Mouse (Mus musculus): ENCODE data around the gene Chpf2. TPM values are rescaled to one million over a fixed set of nuclear protein-coding genes. Genes with fewer than 3 reads are reported as not detected.
"Not testable (repeated sequence)": the region's sequence is repeated elsewhere in the genome, so short reads cannot be mapped to it uniquely, and the experiment has no call there.

Chpf2 gene
- 16.8 and 18.5 TPM in 2 replicates for polyA plus RNA-seq (2015; fragmentation: Nextera tagmentation; extraction: Ambion mirVana)

DNA sequence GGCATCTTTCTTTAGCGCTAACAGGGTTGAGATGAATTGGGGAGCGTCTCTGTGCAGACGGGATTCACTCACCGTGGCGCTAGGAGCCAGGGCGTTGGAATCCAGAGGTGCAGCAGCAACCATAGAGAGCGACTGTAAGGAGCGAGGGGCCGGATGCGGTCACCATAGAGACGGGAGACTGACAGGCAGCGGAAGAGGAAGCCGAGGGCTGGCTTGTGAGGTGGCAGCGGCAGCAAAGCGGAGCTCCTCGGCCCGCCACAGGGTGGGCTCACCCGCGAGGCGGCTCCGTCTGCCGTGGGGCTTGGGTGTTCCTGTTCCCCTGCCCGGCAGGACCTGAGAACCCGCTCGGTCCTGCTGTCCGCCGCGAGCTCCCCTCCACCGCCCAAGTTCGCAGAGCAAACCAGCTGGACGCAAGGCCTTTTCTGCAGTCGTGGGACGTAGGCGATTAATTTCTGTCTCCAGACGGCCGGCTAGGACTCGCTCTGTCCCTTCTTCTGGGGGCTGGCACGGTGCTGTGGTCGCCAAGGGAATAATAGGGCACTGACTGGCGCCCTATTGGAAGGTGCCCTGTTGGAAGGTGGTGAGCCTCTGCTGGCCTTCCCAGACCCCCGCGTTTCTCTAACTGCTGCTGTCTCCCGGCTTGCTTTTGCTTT lies at the start of gene Chpf2:
Gene Chpf2 (plus strand): TSS at position 195 of the 653 bp plus-strand sequence.
- DNase-seq (ENCODE audit: low spot score) = peak; percentile 93

DNA sequence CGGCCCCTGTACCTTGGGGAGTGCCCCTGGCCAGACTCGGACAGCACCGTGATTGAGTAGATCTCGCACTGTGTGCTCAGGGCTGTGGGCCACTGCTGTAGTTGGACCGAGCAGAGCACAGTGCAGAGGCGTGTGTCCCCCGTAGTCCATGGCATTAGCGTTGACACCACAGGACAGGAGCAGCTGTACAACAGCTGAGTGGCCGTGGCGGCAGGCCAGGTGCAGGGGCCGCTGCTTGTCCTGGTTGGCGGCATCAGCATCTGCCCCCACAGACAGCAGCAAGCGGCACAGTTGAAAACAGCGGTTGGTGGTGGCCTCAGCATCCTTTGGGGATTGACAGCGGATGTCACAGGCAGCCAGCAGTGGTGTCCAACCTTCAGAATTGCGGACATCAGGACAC lies 48.9 kb upstream of the Chpf2 start:
- DNase-seq (ENCODE audit: low spot score) = no peak

DNA sequence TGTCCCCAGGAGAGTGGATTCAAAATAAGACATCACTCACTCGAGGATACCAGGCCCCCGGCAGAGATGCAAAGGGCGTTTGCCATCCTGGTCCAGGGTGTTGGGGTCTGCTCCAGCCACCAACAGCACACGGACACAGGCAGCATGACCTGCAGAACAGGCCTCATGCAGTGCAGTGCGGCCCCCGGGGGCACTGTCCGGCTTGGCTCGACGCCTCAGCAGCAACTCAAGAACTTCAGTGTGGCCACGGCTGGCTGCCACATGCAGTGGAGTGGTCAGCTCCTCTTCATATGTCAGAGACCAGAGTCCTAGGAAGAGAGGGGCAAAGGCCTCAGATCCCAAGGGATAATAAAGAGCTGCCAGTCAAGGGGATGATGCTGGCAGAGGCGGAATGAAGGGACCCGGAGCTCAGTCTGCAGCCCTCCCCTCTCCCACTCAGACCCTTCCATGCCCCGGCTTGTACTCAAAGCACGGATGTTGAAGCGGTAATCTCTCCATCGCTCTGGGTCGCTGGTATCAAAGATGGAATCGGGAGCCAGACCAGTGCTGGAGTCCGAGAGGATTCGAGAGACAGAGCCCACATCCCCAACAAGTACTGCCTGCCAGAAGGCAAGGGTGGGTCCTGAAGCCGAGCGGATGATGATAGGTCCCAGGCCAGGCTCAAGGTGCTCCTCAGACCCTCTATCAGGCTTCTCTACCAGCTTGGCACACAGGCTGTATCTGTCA lies 46.8 kb upstream of the Chpf2 start:
- no peak for DNase-seq (ENCODE audit: low spot score)

DNA sequence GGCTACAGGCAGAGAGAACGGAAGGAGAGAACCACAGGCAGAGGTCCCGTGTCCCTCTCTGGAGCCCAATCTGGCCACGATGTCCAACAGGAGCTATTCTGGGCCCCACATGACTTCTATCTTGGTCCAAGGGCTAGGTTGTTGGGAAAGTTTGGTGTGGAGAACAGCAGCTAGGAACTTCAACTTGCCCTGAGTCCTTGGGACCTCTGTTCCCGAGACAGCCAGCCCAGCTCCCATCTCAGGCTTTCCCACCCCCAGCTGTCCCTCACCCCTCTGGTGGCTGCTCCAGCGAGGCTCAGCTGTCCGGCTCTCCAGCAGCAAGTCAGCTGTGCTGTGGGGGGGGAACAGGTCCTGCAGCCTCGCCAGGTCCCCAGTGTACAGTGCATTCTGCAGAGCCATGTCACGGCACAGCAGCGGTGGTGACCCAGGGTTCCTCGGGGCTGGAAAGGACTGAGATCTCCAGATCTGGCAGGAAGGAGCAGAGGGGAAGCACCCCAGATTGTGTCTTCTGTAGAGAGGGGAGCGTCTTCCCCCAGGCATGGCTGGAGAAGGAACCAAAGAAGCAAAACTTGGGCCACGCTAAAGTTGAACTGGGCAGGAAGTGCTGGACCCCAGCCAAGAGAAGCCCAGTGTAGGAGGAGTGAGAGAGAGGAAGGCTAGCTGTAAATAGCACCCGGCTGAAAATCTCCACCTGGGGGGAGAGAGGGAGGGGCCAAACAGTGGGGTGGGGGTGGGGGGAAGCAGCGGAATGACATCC lies 46.0 kb upstream of the Chpf2 start, which contains the start of gene Asb10:
Gene Asb10 (minus strand): TSS at position 592 of the 757 bp plus-strand sequence.
- no peak for DNase-seq (ENCODE audit: low spot score)

DNA sequence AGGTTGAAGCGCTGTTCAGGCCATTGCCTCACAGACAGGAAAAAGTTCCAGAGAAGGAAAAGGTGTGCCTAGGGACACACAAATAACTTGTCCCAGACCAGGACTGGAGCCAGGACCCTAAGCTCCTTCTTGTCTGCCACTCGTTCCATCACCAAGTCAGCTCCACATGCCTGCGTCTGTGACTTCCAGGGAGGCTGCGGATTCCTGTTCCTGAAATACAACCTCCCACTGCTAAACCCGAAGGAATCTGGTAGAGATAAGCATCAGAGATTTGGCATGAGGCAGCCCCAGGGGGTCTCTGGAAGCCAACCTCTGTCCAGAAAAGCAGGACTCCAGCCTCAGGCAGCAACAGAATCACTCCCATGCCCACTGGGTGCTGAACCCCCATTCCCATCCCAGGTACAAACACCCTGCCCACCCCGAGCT lies 45.4 kb upstream of the Chpf2 start:
- no peak for DNase-seq (ENCODE audit: low spot score)

DNA sequence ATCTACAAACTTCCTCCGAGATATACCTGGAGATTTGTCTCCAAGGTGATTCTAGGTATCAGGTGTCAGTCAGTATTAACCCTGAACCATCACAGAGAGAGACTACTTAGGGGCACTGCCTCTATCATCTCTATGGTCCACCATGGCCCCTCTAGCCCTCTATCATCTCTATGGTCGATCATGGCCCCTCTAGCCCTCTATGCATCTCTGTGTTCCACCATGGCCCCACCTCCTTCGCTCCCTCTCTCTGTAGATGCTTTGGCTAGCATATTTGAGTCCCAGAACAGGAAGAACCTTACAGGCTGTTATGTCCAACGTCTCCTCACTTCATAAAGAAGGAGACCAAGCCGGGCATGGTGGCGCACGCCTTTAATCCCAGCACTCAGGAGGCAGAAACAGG lies 43.9 kb upstream of the Chpf2 start:
- DNase-seq (ENCODE audit: low spot score) = no peak

DNA sequence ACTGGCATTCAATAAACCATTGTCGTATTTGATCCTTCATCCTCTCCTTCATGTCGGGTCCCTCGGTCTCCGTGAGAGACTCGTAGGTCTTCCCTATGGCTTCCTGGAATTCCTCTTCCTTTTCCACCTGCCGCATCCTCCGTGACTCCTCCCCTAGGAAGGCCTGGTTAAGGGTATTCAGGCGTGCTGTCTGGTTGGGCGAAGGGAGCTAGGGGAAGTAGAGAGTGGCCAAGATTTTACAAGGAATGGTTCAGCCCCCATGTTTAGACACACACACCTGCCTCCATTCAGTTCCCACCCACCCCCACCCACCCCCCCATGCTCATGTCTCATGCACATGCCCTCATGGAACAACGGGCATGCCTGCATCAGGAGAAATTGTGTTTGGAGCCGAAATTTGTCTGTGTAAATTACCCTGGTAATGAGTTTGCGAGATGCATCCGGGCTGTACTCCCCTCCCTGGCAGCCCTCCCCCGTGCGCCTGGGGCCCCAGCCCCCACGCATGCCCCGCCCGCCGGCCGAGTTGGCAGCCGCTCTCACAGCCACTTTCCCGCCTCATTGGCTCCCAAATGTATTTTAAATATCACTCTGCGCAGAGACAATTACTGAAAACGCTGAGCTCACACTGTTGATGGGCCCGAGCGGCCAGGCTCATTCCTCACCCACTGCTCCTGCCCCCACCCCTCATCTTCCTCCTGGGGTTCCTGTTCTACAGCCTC lies 35.8 kb upstream of the Chpf2 start:
- DNase-seq (ENCODE audit: low spot score) = peak; percentile 23

DNA sequence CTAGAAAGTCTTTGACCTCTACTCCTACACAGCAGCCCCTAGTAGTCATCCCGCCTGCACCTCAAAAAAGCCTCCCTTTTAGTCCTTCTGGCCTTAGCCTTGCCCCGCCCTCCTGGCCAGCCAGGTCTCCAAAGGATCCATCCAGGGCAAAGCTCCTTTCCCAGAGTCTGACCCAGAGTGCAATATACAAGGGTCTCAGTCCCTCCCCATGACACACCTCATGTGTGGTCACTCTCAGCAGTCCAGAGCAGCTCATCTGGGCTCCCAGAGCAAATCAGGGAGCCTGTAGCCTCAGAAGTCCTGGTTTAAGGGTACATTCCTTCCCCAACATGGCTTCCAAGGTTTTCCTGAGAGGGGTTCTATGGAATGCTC lies 35.2 kb upstream of the Chpf2 start:
- DNase-seq (ENCODE audit: low spot score) = no peak

DNA sequence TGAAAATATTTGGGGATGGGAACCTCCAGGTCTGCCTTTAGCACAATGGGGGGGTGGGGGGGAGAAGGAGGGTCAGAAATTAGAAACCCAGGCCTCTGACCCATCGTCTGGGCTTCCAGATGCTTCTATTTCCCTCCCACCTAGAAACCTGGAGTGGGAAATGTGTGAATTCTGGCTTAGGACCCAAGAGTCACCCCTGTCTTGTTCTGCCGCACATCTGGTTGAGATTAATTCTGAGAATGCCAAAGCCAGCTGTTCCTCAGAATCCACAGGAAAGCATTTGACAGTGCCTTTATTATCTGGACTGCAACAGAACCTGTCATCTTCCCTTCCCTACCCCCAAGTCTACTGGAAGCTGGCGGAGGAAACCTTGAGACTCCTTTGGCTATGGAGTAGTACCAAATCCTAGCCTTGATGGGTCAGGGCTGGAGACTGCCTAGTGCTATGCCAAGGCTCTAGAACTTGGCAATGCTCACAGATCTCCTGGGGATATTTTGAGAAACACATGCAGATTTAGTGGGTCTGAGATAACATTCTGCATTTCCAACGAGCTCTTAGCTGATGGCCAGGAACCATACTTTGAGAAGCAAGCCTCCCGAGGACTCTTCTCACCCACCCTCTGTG lies 32.8 kb upstream of the Chpf2 start:
- DNase-seq (ENCODE audit: low spot score) = no peak

DNA sequence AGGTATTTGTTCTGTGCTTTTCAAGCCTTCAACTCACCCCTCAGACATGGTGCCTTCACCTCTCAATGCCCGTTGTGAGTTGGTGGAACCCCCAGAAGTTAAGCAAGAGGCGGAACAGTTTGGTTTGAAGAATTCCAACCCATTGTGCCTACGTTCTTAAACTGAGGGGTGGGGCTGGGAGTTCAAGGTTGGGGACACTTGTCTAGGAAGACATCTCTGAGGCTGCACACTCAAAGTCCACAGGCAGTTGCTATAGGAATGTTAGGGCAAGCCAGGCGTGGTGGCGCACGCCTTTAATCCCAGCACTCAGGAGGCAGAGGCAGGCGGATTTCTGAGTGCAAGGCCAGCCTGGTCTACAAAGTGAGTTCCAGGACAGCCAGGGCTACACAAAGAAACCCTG lies 31.2 kb upstream of the Chpf2 start:
- not testable (repeated sequence) for DNase-seq (ENCODE audit: low spot score)

DNA sequence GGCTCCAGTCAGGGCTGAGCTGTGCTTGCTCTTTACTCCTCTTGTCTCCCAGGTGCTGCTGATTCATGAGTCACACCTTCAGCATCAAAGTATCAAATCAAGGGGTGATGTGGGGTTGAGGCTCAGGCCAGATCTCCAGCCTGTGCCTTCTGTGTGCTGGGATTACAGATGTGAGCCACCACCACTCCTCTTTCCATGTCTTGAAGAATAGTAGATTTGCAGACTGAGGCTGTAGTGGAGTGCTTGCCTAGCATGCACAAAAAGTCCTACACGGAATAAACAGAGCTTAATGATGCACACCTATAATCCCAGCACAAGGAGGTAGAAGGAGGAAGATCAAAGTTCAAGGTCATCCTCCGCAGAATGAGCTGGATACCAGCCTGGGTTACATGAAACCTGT lies 29.8 kb upstream of the Chpf2 start, which contains the start of gene 4931409K22Rik:
Gene 4931409K22Rik (minus strand): TSS at position 101 of the 400 bp plus-strand sequence.
- DNase-seq (ENCODE audit: low spot score) = no peak

DNA sequence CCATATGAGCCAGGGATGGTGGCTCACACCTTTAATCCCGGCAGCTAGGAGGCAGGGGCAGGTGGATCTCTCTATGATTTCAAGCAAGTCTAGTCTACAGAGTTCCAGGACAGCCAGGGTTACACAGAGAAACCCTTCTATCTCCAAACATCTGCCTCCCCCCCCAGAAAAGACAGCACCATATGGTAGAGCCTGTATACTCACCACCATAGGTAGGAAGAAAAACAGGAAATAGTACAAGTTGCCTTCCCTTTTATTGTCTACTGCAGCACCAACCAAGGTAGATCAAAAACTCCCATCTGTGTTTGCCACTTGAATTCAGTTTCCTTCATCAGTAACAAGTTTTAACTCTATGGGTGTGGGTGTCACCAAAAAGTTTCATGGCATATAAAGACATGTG lies 10.6 kb upstream of the Chpf2 start:
- no peak for DNase-seq (ENCODE audit: low spot score)

DNA sequence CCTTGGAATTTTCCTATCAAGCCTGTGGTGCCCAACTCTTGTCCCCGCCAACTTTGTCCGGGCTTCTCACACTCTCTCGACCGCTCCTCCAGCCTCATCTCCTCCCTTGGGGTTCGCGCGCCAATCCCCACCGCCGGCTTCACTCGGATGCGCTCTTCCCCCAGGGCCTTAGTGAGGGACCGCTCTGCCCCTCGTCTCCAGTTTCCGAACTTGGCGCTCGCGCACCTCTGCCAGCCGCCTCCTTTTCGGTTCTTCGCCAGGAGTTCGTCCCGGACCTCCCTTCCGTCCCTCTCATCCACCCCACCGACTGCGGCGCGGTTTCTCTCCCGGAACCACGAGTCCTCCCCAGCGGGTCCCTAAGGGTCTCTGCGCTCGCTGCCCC lies 9.7 kb upstream of the Chpf2 start:
- no peak for DNase-seq (ENCODE audit: low spot score)

DNA sequence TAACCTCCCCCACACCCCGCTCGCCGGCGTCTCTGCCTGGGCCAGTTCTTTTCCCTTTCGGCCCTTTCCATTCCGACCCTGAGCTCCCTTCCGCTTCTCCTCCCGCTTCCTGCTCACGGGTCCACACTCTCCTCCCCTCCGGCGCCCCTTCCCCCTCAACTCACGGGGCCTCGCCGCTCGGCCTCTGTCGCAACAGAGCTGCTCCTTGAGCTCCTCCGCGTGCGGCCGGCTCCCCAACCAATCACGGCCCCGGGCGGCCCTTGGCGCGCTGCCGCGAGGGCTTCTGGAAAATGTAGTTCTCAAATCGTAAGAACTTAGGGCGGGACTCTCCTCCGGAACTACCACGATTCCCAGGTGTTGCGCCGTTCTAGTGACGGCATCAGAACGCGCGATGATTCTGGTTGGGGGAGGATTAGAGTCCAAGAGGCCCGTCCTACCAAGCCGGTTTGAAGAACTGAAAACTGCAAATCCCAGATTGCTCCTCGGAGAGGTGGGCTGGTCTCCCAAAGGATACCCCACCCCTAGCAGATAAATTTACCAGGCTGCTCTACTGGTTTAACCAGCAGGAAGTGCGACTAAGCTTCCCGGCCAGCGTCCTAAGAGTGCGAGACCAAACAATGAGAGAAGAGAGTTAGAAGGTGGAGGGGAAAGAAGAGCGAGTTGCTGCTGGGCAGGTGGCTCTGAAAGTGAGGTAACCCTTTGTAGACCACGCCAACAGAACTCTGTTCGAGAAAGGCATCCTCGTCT lies 9.2 kb upstream of the Chpf2 start, which contains the start of gene Abcf2:
Gene Abcf2 (minus strand): TSS at position 285 of the 747 bp plus-strand sequence.
- DNase-seq (ENCODE audit: low spot score) = peak; percentile 100

DNA sequence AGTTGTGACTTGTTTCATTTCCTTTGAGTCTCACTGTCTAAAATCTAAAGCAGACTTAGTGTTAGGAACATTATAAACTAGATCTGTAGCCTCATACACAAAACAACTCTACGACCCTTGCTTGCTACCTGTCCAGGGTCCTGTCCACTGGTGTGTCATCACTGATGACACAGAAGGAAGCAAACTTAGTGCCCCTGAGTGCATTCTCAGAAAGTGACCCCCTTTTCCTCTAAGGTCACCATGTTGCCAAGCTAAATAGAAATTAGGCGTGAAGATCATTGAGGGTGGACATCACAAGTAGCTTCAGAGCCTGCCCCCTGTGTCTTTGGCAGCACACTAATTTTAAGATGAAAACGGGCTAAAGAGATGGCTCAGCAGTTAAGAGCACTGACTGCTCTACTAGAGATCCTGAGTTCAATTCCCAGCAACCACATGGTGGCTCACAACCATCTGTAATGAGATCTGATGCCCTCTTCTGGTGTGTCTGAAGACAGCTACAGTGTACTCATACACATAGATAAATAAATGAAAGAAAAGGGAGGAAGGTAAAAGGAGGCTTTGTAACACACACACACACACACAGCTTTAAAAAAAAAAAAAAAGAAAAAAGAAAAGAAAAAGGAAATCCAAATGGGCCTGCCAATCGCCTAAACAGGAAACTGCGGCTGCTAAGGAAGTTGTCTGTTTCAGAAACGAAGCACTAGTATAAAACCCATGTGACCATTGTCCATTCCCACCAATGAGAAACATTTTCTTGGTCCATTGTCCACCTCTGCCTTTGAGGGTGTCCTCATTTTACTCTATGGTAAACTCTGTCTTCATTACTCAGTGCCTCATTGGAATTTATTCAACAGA lies 8.2 kb upstream of the Chpf2 start:
- no peak for DNase-seq (ENCODE audit: low spot score)

DNA sequence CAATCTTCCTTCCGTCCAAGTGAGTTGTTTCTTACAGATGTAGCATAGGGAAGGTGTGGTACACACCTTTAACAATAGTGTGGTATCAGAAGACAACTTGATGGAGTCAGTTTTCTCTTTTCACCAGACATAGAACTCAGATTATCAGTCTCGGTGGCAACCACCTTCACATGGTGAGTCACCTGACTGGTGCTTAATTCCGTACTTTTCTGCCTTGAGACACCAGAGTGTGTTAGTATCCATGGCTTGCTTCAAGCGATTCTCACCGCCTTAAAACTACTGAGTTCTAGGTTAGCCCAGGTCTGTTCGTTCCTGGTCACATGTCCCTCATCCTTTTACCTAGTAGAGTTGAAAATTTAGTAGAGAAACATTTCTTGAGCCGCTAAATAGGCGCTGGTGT lies 435 bp upstream of the Chpf2 start:
- DNase-seq (ENCODE audit: low spot score) = no peak

DNA sequence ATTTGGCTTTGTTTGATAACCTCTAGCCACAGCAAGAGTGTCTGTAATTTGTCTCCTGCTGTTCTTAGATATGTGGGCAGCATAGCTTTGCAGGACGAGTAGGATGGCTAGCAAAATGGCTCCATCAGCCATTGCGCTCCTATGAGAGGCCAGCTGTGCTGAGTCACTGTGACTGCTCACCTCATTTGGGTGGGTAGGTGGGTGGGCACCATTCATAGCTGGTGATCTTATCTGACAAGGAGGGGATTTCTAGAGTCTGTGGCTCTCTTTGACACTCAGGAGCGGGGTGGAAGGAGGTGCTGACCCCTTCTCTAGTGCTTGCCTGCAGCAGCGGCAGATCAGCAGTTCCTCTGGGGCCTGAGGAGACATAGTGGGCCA lies 648 bp downstream of the Chpf2 start:
- DNase-seq (ENCODE audit: low spot score) = no peak

DNA sequence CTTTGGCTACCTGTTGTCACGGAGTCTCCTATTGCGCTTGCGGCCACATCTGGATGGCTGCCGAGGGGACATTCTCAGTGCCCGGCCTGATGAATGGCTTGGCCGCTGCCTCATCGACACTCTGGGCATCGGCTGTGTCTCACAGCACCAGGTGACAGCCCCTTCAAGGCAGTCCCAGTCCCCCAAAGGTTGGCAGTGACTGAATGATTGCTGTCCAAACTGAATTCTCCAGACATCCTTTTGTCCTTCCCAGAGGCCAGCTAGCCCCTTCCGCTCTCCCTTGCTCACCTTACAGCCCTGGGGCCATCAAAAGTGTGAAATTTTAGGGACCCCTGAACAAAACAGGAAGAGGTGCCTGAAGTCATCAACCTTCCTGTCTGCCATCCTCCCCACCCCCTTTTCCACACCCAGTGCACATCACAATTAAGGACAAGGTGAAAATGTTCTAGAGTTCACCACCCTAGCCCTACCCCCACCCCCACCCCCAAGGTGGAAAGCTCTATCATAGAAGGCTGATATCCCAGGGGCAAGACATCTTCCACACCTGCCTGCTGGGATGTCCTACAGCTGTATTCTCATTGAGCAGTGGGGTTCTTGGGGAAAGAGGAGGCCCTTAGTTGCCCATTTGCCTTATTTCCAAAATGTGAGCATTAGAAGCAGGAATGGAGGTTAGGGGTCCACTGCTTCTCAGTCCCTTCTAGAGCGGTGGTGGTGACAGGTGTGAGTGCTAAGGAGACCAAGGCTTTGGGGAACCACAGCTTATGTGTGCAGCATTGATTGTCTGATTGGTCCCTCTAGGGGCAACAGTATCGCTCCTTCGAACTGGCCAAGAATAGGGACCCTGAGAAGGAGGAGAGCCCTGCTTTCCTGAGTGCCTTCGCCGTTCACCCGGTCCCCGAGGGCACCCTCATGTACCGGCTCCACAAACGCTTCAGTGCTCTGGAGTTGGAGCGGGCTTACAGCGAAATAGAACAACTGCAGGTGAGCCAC lies 3.3 kb downstream of the Chpf2 start:
- DNase-seq (ENCODE audit: low spot score) = no peak

Data from thymus, postnatal 0 days (tissue).